Mouse (Mus musculus): ENCODE results near the gene Gm28043.

The Gm28043 gene

DNA sequence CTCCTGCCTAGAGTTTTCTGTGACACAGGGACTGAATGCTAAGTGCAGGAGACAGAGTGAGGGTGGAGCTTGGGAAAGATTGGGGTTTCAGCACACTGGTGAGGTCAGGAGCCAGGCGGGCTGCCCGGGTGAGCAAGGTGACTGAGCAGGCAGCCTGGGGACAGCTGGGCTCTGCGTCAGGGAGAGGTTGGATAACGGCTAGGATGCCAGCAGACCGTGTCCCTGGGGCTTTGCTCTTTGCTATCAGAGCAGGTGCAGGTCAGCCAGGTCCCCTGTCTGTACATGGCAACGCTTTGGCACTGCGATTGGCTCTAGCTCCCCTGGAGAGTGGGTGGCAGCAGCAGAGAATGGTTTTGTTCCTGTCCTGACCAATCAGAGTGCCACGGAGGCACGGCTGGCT, 12.6 kb downstream of the Gm28043 start:
- no peak for DNase-seq

DNA sequence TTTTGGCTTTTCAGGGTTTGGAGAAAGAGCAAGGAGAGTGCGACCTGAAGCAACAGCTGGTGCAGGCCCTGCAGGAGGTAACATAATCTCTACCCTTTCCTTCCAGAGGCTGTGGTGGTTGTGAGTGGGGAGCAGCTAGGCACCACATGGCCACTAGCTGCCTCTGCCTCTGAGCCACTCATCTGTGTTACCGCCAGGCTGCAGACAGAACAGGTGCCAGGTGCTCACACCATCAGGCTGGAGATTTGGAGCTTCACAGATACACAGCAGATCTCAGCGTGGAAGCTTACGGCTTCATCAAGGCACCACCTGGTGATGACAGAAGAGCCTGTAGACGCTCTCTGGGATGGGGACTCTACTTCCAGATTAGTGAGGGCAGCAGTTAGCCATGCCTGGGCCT, 14.3 kb downstream of the Gm28043 start:
- no peak for DNase-seq

DNA sequence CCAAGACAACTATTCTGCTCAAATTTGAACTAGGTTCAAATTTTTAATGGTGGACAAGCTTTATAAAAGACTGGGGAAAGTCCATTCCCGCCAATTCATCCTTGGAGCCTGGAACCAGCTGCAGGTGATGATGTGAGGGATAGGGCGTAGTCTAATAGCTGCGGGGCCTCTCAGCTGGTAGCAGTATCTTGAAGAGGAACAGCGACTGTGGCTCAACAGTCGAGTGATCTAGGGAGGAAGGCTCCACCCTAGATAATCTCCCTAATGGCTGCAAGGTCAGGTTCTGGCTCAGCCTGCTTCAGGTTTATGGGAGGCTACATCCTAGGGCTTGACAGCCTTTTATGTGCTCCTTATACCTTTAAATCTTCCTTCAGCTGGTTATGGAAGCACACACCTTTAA, 14.9 kb downstream of the Gm28043 start:
- no peak for DNase-seq

DNA sequence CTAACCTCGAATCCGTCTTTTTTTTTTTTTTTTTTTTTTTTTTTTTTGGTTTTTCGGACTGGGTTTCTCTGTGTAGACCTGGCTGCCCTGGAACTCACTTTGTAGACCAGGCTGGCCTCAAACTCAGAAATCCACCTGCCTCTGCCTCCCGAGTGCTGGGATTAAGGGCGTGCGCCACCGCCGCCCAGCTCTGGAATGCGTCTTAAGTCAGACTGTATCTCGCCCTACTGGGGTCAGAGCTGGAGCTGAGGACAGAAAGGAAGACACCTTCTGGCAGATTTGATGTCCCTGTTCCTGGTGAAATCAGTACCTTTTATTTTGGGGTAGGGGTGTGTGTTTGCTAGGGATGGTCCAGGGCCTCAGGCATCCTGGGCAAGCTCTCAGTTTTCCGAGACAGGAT, 17.6 kb downstream of the Gm28043 start:
- DNase-seq = no peak

DNA sequence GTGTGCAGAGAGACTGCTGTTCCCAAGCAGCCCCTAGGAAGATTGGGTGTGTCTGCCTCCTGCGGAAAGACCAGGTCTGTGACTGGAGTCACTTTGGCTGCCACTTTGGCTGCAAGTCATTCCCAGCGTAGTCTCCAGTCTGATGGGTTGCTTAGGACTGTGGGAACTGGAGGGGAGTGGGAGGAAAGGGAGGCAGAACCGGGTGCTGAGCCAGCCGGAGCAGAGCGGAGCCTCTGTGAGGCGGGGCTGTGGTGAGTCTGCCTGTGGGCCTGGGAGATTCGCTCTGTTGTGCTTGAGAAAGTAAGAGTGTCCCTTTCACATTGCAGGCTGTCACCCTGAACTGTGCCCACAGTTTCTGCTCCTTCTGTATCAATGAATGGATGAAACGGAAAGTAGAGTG, 20.8 kb downstream of the Gm28043 start:
- no peak for DNase-seq

DNA sequence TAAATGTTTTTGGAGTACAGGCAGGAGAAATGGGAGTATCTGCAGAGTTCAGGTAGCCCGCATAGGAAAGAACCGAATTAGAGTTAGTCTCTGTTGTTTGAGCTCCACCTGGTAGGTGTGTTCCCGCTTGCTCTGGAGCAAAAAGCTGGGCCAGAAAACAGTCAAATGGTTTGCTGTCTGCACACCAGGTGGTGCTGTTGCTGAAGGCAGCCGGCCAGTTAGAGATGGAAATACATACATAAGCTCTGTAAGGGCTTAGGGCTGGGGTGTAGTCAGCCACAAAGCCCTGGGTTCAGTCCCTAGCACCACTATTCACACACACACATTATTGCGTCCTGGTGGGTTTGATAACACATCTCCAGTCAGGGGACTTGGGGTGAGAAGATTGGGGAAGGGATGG, 21.4 kb downstream of the Gm28043 start:
- peak in 1 of 2 experiments; percentile 63 for DNase-seq

DNA sequence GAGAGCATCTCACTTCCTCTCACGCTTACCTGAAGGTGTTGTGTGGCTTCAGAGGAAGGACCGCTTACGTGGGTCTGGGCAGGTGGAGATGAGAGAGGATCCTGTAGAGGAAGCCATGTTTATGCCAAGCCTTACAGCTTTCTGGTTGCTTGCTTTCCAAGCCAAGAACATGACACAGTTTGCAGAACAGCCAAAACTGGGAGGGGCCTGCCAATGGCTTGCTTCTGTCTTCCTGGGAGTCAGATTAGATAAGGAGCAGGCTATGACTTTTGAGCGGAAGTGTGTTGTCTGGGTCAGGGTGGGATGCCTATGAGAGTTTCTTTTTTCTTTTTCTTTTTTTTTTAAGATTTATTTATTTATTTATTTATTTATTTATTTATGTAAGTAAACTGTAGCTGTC, 22.7 kb downstream of the Gm28043 start:
- DNase-seq = peak in 1 of 2 experiments; percentile 12

DNA sequence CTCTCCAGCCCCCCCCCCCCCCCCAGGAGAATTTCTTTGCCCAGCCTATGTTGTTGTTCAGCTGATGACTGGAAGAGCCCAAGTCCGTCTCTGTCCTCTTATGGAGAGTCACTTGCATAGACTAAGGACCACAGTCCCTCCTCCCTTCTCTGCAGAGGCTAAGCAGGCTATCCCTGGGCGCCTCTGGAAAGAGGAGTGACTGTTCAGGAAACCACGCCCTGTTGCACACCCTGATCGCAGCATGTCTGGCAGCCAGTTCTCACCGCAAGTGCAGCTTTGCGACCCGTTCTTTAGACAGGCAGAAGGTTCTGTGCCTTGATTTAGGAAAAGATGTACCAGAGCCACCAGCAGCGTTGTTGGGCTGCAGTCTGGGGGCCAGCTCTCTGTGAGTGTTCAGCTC, 23.2 kb downstream of the Gm28043 start:
- peak in 1 of 2 experiments; percentile 15 for DNase-seq

DNA sequence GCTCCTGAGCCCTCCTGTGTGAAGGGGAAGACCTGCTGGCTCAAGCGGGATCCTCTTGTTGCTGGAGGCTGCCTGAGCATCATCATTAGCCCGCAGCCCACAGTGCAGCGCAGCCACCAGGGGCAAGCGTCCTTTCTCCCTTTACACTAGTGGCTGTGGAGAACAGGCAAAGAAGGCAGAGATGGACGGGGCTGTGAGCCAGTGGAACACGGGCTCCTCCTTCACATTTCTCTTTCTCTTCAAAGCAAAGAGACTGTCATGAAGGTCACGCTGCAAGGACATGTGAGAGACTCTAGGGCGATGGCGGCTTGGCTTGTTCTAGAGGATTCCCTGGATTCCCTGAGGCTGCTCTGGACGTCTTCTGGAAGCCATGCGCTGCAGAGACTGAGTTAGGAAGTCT, 26.3 kb downstream of the Gm28043 start:
- no peak for DNase-seq

DNA sequence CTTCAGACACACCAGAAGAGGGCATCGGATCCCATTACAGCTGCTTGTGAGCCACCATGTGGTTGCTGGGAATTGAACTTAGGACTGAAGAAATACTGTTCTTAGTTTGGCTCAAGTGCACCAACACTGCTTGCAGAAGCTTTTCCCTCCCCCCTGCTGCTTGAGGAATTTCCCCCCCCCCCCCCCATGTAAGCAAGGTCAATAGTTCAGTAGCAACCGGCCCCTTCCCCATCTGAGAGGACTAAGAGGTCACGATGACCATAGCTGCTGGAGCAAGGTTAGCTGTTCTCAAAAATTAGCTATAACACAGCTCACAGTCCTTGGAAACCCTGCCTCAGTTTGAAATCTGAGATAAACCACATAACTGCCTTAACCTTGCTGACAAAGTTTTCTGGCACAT, 27.5 kb downstream of the Gm28043 start:
- DNase-seq = no peak

DNA sequence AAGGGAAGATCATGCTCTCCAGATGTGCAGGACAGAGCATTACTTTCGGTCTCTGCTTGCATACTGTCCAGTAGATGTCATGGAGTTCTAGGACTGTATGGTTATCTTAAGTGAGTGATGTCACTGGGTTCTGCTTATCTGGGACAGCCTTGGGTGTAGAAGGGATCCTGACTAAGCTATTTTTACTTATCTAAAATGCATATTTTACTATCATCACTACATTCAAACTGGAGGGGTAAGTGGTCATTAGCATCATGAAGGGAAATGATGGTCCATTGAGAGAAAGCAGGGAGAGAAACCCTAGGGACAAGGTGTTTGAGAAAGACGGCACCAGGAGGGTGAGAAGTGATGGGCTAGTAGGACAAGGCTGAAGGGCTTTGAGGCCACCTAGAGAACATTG, 43.6 kb downstream of the Gm28043 start:
- DNase-seq = no peak

DNA sequence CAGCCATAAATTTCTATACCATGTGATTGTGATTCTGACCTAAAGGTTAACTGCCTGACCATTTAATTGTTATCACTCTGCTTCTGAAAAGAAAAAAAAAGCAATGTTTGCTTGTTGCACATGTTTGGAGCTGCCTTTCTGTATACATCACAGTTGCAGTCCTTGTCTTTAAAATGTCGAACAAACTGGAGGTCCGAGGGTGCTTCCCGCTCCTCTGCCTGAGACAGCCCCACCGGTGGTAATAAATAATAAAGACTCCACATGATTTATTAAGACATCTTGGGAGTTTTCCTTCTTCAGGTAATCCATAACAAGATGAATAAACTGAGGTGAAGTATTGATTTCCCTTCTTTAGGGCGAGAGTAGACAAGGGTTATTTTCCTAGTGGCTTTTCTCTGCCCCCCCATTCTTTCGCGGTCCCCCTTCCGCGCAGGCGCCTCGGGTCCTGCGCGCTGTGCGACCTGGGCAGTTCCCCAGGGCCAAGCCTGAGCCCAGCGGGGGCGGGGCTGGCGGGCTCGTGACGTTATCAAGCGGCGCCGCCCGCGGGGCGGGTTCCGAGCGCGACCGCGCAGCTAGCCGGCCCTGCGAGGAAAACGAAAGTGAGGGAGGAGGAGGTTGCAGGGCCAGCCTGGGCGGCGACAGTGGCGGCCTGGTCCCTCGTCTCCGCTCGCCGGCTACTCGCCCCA, 45.5 kb downstream of the Gm28043 start, which contains the start of gene Cmtr1:
Gene Cmtr1 (plus strand): TSS at position 520 of the 686 bp plus-strand sequence.
- peak; percentile 96 to 98 for DNase-seq

DNA sequence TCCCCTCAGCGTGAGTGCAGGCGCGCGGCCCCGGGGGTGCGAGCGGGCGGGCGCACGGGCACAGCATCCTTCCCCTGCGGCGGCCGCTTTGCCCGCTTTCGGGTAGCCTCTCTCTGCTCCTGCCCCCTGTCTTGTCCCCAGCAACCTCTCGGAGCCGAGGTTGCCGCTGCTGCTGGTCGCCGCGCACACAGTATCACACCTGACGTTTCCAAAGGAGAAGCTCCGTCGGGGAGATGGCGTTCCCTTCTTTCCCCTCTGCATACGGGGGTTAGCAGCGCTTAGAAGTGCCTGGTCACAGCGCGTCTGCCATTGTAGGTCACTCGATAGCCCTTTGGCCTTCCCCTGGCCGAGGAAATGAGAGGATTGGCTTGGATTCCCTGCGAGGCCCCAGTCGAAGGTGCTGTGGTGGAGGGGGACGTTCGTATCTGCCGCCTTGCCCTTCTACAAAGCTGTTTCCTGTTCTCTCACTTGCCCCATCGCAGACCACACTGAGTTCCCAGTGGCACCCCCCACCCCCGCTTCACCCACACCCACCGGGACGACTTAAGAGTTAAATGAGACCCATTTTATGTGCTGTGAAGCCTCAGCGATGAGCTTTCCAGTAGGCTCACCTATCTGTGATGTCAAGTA, 46.2 kb downstream of the Gm28043 start:
- no peak for DNase-seq

DNA sequence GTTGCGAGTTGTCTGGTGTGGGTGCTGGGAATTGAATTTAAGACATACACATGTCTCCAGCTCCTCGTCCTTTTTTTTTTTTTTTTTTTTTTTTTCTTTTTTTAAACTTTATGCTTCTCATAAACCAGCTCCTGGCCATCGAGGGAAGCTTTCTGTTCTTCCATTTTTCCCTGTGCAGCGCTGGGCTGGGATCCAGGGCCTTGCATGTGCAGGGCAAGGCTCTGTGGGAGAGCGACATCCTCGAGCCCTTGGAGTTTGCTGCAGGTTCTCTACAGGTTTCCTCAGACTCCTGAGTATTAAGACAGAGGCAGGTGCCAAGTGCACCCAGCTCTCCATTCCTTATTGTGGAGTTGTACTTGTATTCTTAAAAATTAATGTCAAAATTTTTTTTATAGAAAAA, 47.5 kb downstream of the Gm28043 start:
- DNase-seq = no peak

DNA sequence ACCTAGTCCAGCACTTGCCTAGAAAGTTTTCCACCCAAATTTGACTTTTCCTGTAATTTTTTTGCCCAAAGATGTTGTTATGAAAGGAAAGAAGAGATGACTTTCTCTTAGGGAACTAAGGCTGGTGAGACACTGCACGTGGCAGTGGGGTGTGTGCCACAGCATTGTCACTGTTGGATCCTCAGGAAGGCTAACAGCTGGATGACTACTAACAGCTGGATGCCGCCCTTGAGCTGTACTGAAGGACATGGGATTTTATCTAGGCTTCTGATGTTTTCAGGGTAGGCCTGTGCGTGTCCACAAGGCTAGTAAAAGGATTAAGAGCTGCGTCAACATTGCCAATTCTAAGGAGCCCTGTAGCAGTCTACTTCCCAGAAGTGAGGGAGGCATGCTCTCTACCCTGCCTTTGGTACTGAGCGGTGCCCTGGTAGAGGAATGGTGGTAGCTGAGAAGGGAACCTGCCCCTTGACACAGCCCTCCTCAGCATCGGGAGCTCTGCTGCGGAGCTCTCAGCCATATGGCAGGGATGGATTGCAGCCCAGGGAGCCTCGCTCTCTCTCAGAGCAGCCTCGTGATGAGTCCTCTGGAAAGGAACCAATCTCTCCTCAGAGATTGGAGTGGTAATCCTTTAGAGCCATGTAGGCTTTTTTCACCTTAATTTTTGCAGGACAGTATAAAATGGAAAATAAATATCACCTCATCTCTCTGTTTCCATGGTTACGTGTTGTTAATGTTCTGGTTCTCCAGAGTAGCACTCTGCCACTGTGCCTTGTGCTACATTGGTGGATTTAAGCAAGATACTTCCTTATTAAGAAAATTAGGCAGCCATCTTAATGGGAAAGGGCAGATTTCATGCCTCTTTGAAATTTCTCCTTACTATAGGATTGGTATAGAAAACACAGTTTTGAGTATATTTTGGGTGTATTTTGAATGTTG, 53.6 kb downstream of the Gm28043 start:
- DNase-seq = no peak

DNA sequence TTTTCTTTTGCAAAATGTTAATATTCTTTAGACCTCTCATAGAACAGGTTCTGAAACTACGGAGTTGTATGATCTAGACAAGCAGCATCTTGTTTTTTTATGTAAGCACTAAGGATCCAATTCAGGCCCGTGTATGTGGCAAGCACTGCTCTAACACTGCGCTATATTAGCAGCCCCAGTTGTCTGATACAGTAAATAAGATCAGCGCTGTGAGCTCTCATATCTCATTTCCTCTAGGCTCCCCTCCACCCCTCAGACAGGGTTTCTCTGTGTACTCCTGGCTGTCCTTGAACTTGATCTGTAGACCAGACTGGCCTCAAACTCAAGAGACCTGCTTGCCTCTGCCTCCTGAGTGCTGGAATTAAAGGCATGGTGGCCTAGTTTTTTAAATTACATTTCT, 54.4 kb downstream of the Gm28043 start:
- DNase-seq = no peak

DNA sequence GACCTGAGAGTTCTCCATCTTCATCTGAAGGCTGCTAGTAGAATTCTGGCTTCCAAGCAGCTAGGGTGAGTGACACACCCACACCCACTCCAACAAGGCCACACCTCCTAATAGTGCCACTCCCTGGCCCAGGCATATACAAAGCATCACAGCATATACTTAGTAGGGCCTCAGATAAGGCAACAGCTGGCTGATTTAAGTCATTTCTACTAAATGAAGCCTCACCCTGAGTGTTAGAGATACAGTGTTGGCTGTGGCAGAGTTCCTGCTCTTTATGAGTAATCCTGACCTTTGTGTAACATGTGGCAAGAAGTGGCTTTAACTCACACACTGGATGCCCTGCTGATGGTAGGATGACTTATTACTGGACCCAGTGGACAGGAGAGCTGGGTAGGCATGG, 55.3 kb downstream of the Gm28043 start:
- no peak for DNase-seq

DNA sequence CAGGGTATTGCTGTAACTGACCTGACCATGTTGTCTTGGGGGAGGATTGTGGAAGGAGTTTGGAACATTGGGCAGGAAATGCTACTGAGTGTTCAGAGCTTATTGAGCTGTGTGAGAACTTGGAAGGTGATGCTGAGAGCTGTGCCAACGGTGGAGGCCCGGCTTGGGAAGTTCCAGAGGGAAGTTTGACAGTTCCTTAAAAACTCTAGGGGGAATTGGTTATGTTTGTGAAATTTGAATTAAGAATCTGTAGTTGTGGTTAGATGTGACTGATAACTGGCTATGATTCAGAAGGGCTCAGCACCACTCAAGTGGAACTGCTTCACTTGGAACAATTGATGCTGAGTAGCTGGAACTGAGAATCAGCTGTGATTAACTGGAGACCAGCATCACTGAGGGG, 56.3 kb downstream of the Gm28043 start:
- no peak for DNase-seq

DNA sequence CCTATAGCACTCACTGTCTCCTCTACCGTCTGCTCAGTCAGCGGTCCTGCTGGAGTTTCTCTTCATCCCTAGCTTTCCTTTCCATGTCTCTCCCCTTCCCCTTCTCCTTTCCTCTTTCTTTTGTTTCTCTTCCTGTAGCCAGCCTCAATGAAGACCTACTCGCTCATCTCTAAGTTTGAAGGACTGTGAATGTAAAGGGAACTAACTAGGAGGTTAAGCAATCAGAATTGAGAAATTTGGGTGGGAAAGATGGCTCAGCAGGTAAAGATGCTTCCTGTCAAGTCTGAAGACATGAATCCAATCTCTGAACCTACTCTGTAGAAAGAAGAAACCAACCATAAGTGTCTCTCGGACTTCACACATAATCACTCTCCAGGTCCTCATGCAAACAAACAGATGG, 58.6 kb downstream of the Gm28043 start:
- no peak for DNase-seq

DNA sequence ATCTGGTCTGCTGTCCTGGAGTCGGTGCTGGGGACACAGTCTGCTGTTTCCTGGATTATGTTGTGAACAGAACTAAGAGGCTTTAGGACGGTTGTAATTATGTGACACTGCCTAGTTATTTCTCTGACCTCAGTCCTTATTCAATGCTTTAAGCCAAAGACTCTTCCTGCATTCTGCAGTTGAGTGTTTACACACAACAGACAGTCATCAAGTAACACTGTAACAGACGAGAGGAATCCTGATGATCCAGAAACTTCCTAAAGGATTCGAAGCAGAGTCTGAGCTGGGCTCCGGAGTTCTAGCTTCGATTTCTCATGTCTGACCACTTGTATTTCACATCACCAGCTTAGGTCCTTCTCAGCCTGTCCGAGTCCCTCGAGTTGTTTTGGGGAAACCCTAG, 63.9 kb downstream of the Gm28043 start:
- no peak for DNase-seq

DNA sequence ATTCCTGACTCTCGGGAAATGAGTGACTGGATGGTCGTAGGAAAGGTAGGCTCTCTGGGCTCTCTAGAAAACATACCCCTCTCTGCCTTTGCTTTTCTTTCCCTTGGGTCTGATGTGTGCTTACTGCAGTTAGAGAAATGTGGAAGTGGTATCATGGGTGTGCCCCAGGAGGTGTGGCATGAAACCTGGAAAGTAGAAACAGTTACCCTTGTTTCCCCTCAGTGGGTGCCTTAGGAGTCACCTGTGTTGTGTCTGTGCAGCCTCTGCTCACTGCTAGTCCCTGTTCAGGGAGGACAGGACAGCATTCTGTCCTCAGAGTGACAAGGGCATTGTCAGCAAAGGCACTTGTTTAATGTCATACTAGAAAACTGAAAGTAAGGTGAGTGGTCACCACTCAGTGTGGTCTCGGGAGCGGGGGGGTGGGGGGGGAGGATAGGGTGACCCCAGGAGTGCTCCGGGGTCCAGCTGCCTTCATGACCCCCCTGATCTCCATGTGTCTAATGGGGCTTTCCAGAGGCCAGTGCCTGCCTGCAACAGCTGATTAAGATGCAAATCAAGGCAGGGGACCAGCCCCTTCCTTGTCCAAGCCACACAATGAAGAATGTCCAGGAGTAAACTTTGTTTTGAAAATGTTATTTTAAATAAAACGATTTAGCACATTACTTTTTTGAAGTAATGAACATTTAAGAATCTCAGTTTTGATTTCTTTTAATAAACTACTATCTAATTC, 64.5 kb downstream of the Gm28043 start:
- no peak for DNase-seq

DNA sequence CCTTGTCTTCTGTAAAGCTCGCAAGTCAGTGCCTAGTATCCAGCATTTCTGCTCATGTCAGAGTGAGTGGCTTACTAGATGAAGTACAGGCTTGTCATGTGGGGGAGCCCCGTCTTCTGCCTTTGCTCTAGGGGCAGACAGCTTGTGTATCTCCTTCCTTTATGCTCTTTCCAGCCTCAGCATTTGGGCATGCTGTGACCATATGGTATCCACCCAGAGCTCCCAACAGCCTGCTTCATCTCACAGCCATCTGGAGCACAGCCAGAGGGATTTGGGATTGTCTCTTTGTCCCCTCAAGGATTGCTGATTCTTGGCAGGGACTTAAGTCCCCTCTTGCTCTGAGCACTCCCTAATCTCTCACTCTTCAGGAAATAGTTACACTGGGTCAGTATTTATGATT, 65.5 kb downstream of the Gm28043 start:
- peak; percentile 31 to 57 for DNase-seq

DNA sequence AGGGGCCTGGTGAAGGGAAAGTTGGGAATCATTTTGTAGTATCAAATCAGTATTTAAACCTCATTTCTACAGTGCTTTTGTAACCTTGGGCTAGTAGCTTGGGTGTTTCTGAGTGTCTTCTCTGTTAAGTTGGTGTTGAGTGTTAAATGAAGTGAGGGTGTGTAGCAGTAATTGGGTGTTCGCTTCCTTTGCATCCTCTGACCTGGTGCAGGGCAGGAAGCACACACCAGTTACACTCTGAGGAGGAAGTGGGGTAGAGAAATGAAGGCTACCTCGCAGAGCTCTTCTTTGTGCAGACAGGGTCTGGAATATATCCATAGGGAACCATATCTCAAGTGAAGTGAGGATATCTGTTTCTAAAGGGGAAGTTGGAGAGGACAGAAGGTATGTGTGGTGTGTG, 66.2 kb downstream of the Gm28043 start:
- no peak for DNase-seq
